Comparison of ENCODE assay signal across 16 mouse cellular contexts in the genomic region with DNA sequence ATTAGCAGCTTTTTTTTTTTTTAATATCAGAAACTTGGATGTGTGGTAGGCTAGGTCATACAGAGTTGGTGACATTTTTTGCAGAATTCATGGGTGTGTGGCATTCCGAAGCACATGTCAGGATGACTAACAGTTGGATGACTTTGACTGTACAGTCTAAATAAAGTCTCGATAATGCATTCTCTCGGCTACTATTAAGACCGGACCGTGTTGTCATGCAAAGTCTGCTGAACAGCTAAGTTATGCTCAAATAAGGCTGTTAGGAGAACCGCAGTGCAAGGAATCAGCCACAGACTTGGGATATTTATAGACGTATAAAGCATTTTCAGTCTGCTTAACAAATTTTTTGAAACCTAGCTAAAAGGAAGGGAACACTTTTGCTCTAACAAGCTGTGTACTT. TPM values are rescaled to one million over a fixed set of nuclear protein-coding genes. Genes with fewer than 3 reads are reported as not detected.
DNase-seq lines count a peak whose midpoint lies in the region; ATAC-seq and TF ChIP-seq lines count a peak whose summit lies in the region.
"Had no signal": no experiment of that assay in that cellular context is flagged by ENCODE, and none has a peak within 500 bp of the region (broad histone marks: within the 10 kb centered on the region; RNA-seq: fewer than 3 reads in every experiment).

No protein-coding gene starts in this region.

- WGBS in heart, embryonic 14.5 days, result 66% methylated on average over 7 of the region's 7 CpGs
- 70% methylated on average over 7 of the region's 7 CpGs for WGBS in lung, embryonic 15.5 days
- 59% methylated on average over 7 of the region's 7 CpGs for WGBS in lung, adult 2 months
- WGBS in stomach, embryonic 14.5 days, result 62% methylated on average over 7 of the region's 7 CpGs

- H3K36me3 ChIP-seq in heart, embryonic 14.5 days (ENCODE audit: control insufficient read depth, insufficient read depth, low read length), result peaks cover 32% of the 10 kb centered on the region
- peaks cover 22% of the 10 kb centered on the region for H3K36me3 ChIP-seq in lung, embryonic 15.5 days
- H3K36me3 ChIP-seq in stomach, embryonic 14.5 days (ENCODE audit: control insufficient read depth, insufficient read depth, low read length), result peaks cover 25% of the 10 kb centered on the region

- no peak overlapping the region for H3K4me3 ChIP-seq in heart, embryonic 14.5 days (ENCODE audit: control insufficient read depth in 1 of 2, insufficient read depth in 1 of 2, low read depth in 1 of 2, low read length in 2 of 2)
- no peak overlapping the region for H3K4me3 ChIP-seq in lung, embryonic 15.5 days
- H3K4me3 ChIP-seq in lung, adult 2 months (replicated peaks; ENCODE audit: extremely low read depth, low read depth, low read length), result no peak overlapping the region
- peak overlapping the region; percentile 44 for H3K4me3 ChIP-seq in bone marrow macrophage, adult 2 months (ENCODE audit: insufficient read depth, low read length)
- H3K4me3 ChIP-seq in stomach, embryonic 14.5 days (ENCODE audit: low read depth, low read length), result no peak overlapping the region

- no peaks in the 10 kb centered on the region for H3K27me3 ChIP-seq in heart, embryonic 14.5 days (ENCODE audit: control insufficient read depth, insufficient read depth, low read length)
- no peaks in the 10 kb centered on the region for H3K27me3 ChIP-seq in lung, embryonic 15.5 days
- H3K27me3 ChIP-seq in stomach, embryonic 14.5 days (ENCODE audit: control insufficient read depth, insufficient read depth, low read length), result no peaks in the 10 kb centered on the region
- H3K27me3 ChIP-seq: CH12.LX, Patski had no signal

- H3K4me2 ChIP-seq in heart, embryonic 14.5 days (ENCODE audit: low read length), result peak overlapping the region; percentile 31; the same call in 1 of the 2 replicates
- no peak overlapping the region for H3K4me2 ChIP-seq in lung, embryonic 15.5 days
- no peak overlapping the region for H3K4me2 ChIP-seq in stomach, embryonic 14.5 days (replicated peaks; ENCODE audit: low read depth, low read length)

- DNase-seq in heart, adult 11 months, result no peak
- no peak for DNase-seq in lung, adult 2 months
- DNase-seq in MN1 (ENCODE audit: low spot score), result no peak
- DNase-seq in cerebellum, postnatal 36 days, result no peak
- DNase-seq: cerebellum, adult 8-10 months; gastrocnemius, postnatal 36 days; kidney, adult 9 months; thymus, postnatal 14 days had no signal

- peaks cover 5 to 26% of the 10 kb centered on the region in 2 experiments for H3K4me1 ChIP-seq in heart, embryonic 14.5 days (ENCODE audit: control insufficient read depth in 2 of 2, insufficient read depth in 2 of 2, low read length in 2 of 2)
- H3K4me1 ChIP-seq in lung, embryonic 15.5 days, result peaks cover 24% of the 10 kb centered on the region
- peaks cover 22% of the 10 kb centered on the region for H3K4me1 ChIP-seq in lung, adult 2 months (ENCODE audit: control insufficient read depth, insufficient read depth, low read length)
- H3K4me1 ChIP-seq in bone marrow macrophage, adult 2 months (ENCODE audit: control insufficient read depth, insufficient read depth, low read length), result peaks cover 68% of the 10 kb centered on the region
- peaks cover 13% of the 10 kb centered on the region; the same call in 1 of the 2 replicates for H3K4me1 ChIP-seq in stomach, embryonic 14.5 days (ENCODE audit: control insufficient read depth, insufficient read depth, low read length)

- H3K9me3 ChIP-seq in heart, embryonic 14.5 days (ENCODE audit: control insufficient read depth, low read length), result no peaks in the 10 kb centered on the region
- no peaks in the 10 kb centered on the region for H3K9me3 ChIP-seq in lung, embryonic 15.5 days
- no peaks in the 10 kb centered on the region for H3K9me3 ChIP-seq in stomach, embryonic 14.5 days (ENCODE audit: control insufficient read depth, low read depth, low read length)
- H3K9me3 ChIP-seq: hindbrain, embryonic 10.5 days; midbrain, embryonic 10.5 days had no signal

- no peak overlapping the region for H3K9ac ChIP-seq in heart, embryonic 14.5 days (ENCODE audit: low read length)
- no peak overlapping the region for H3K9ac ChIP-seq in lung, embryonic 15.5 days
- no peak overlapping the region for H3K9ac ChIP-seq in stomach, embryonic 14.5 days (replicated peaks; ENCODE audit: low read depth, low read length)

- ATAC-seq in heart, embryonic 14.5 days (ENCODE audit: insufficient number of reproducible peaks, insufficient read depth, low FRiP score, low read depth), result no peak
- ATAC-seq in lung, embryonic 15.5 days (ENCODE audit: borderline replicate concordance, extremely low read depth, low FRiP score, low TSS enrichment), result no peak
- no peak for ATAC-seq in stomach, embryonic 14.5 days (ENCODE audit: insufficient number of reproducible peaks, insufficient read depth, low FRiP score, low read depth)

- no peak for TF ChIP-seq POLR2A in lung, adult 2 months (IDR thresholded peaks at IDR 0.05; ENCODE audit: borderline replicate concordance, extremely low read depth, low read depth, low read length)
- TF ChIP-seq POLR2A in bone marrow macrophage, adult 2 months (IDR thresholded peaks at IDR 0.05; ENCODE audit: borderline replicate concordance, low read depth, low read length), result no peak

- no peak for TF ChIP-seq CTCF in lung, adult 2 months (IDR thresholded peaks at IDR 0.05; ENCODE audit: insufficient read depth, low read length)
- no peak for TF ChIP-seq CTCF in bone marrow macrophage, adult 2 months (IDR thresholded peaks at IDR 0.05; ENCODE audit: low read depth, low read length)

- H3K27ac ChIP-seq in heart, embryonic 14.5 days (replicated peaks in 1 of 2; ENCODE audit: control insufficient read depth in 1 of 2, insufficient read depth in 1 of 2, low read depth in 2 of 2, low read length in 2 of 2), result no peak overlapping the region; a peak in 1 of 4 replicates
- H3K27ac ChIP-seq in lung, embryonic 15.5 days, result peak overlapping the region; percentile 53; the same call in 1 of the 2 replicates
- peak overlapping the region; percentile 93 for H3K27ac ChIP-seq in bone marrow macrophage, adult 2 months (ENCODE audit: insufficient read depth, low read depth, low read length)
- peak overlapping the region; percentile 33; the same call in 1 of the 2 replicates for H3K27ac ChIP-seq in stomach, embryonic 14.5 days (ENCODE audit: low read length)

RNA-seq across cellular contexts. Expression of a gene that starts 10.1 kb away (rescaled TPM):
- polyA plus RNA-seq in heart, embryonic 14.5 days (2014; fragmentation: Nextera tagmentation; extraction: Ambion mirVana), result 65.4 and 70.9 TPM in 2 replicates
- polyA plus RNA-seq in lung, embryonic 15.5 days (2015; fragmentation: Nextera tagmentation; extraction: Ambion mirVana), result 76.4 and 82.9 TPM in 2 replicates
- polyA plus RNA-seq in lung, adult 2 months (2012; rRNA removed), result 39.5 and 44.8 TPM in 2 replicates
- 174 TPM in 2 replicates for polyA plus RNA-seq in bone marrow macrophage, adult 2 months (2012; ENCODE audit: insufficient read depth, insufficient read length, missing spikeins)
- polyA plus RNA-seq in stomach, embryonic 14.5 days (2014; fragmentation: Nextera tagmentation; extraction: Ambion mirVana), result 87.3 and 90.3 TPM in 2 replicates

Comparison
In these comparisons a context has a peak if more than half of its experiments do, and no peak if none do; other contexts are left out.
1. H3K27ac ChIP-seq: peak in lung, embryonic 15.5 days (single experiment), bone marrow macrophage, adult 2 months (single experiment) and stomach, embryonic 14.5 days (single experiment); none in heart, embryonic 14.5 days (0 of 2).